Mouse (Mus musculus) liver, embryonic 12.5 days (tissue): ENCODE data around the gene Gbp7. TPM values are rescaled to one million over a fixed set of nuclear protein-coding genes. Genes with fewer than 3 reads are reported as not detected.
A peak's percentile ranks its signal among the peaks of the same experiment; 100 is the strongest.

Experiments
- ATAC-seq: fragments of 200-750 bp; cut with Nextera tagmentation; 2 replicates; pipeline ENCODE4 v1.8.0; 2017; ENCODE audit warnings: moderate number of reproducible peaks, mild to moderate bottlenecking, moderate library complexity
- H3K27ac ChIP-seq: fragments of 300-500 bp; sonication (generic); 2 replicates; pipeline ENCODE4 v1.5.1; 2016; ENCODE audit warnings: mild to moderate bottlenecking
- H3K27me3 ChIP-seq: fragments of 300-500 bp; sonication (generic); replicated peaks from 2 replicates; pipeline ENCODE4 v1.6.1; 2016; ENCODE audit warnings: mild to moderate bottlenecking, moderate library complexity
- H3K36me3 ChIP-seq: fragments of 300-500 bp; sonication (generic); 2 replicates; pipeline ENCODE4 v1.6.1; 2016; ENCODE audit warnings: mild to moderate bottlenecking, moderate library complexity
- H3K4me1 ChIP-seq: fragments of 300-500 bp; sonication (generic); 2 replicates; pipeline ENCODE4 v1.6.1; 2016
- H3K4me2 ChIP-seq: fragments of 300-500 bp; sonication (generic); 2 replicates; pipeline ENCODE4 v1.6.1; 2016; ENCODE audit warnings: mild to moderate bottlenecking, moderate library complexity
- H3K4me3 ChIP-seq: fragments of 300-500 bp; sonication (generic); 2 replicates; pipeline ENCODE4 v1.5.1; 2016; ENCODE audit warnings: mild to moderate bottlenecking, moderate library complexity
- H3K9ac ChIP-seq: fragments of 300-500 bp; sonication (generic); 2 replicates; pipeline ENCODE4 v1.6.1; 2016; ENCODE audit warnings: mild to moderate bottlenecking, moderate library complexity
- H3K9me3 ChIP-seq: fragments of 300-500 bp; sonication (generic); replicated peaks from 2 replicates; pipeline ENCODE4 v1.6.1; 2016; ENCODE audit warnings: mild to moderate bottlenecking, moderate library complexity
- WGBS: fragments of 180-500 bp; shearing (Covaris S2); methylation state at CpG from one replicate; pipeline ENCODE4 v1.1.7; 2016; ENCODE audit not compliant: insufficient replicate concordance; 5-methylcytosine and 5-hydroxymethylcytosine counted together
- polyA plus RNA-seq: library from polyadenylated mRNA; unstranded; fragments of >200 nt; fragmentation: Nextera tagmentation; extraction: Ambion mirVana; gene quantifications from 2 replicates; pipeline ENCODE4 v1.2.1, GENCODE M21; 2016

The Gbp7 gene
- polyA plus RNA-seq, result 2.1 and 2.4 TPM in 2 replicates

DNA sequence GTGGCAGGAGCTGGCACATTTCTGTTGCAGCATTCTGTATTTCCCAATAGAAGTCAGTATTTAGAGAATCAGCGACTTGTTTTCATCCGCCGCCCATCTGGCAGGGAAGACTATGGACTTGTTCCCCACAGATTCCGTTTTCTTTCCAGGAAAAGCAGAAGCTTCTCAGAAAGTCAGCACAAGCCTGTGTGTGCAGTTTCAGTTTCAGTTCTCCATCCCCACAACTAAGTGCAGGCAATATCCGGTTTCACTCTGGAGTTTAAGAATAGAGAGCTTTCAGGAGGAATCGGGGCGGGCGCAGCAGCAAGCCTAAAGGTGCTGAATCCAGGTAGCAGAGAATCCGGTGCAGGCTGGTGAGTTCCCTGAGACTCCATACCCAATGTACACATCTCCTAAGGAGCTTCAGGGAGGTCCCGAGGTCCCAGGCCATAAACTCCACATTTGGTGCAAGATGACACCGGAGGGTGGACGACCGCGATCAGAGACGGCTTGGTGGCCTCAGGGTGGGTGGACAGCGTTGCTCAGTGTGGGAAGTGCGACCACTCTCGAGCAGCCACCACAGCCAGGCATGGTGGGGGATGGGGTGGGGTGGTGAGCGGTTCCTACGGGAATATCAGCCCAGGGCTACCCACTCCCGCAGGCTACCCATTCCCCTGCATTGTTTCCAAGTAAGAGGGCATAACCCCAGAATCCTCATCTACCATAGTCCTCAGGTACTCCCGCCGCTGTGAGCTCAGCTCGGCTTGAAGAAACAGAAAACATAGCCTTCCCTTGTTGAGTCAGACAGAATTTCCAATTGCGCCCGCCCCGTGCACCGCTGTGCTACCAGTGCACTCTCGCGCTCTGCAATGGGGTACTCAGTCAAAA, at the start of gene Gbp7:
TSS of gene Gbp7 (plus strand) at position 256 of the 867 bp plus-strand sequence.
- no peak within 1 kb of the TSS for H3K27ac ChIP-seq
- H3K9me3 ChIP-seq, result no peaks in the 10 kb centered on the region
- H3K4me2 ChIP-seq, result peak within 1 kb of the TSS; percentile 85
- H3K27me3 ChIP-seq, result no peaks in the 10 kb centered on the region; the same call in 1 of the 2 replicates
- no peaks in the 10 kb centered on the region for H3K36me3 ChIP-seq
- ATAC-seq, result peak; percentile 59
- 3% methylated on average over 30 of the region's 30 CpGs for WGBS
- peaks cover 3% of the 10 kb centered on the region; the same call in 1 of the 2 replicates for H3K4me1 ChIP-seq
- H3K4me3 ChIP-seq, result peak within 1 kb of the TSS; percentile 65
- H3K9ac ChIP-seq, result peak within 1 kb of the TSS; percentile 59

DNA sequence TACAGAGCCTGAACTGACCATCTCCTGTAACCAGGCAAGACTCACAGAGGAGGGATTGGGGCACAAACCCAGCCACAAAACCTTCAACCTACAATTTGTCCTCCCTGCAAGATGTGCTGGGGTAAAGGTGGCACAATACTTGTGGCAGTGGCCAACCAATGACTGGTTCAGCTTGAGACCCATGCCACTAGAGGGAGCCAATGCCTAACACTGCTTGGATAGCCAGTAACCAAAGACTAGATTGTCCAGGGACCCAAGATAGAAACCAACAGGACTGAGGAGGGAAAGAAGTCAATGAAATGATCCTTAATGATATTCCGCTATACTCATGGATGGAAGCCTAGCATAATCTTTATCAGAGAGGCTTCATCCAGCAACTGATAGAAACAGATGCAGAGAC, 39.7 kb upstream of the Gbp7 start:
- H3K36me3 ChIP-seq, result no peaks in the 10 kb centered on the region
- no peaks in the 10 kb centered on the region for H3K27me3 ChIP-seq
- no peak overlapping the region for H3K4me2 ChIP-seq
- H3K9ac ChIP-seq, result no peak overlapping the region
- ATAC-seq, result no peak
- WGBS, result 74% methylated on average over 1 of the region's 1 CpGs
- no peak overlapping the region for H3K4me3 ChIP-seq
- no peaks in the 10 kb centered on the region for H3K4me1 ChIP-seq
- no peaks in the 10 kb centered on the region for H3K9me3 ChIP-seq
- no peak overlapping the region for H3K27ac ChIP-seq

DNA sequence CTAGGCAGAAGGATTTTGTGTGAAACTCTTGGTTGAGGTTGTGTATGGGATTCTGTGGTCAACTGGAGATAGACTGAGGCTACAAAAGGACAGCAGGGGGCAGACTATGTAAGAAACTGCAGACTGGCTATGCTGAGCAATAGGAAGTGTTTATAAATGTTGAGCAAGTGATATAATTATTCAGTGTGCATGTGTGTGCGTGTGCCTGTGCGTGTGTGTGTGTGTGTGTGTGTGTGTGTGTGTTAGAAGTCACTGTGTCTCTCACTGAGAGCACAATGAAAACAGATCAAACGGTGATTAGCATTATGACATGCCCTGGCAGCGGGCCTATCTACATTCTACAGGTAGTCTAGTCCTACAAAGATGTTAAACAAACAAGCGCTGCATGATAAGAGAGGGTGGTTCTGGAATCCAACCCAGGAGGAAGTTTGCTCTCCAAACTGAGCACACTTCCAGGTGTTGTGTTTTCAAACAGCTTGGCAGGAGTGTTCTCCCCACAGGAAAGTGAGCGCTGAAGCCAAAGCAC, 36.5 kb upstream of the Gbp7 start, which contains the start of gene Gbp5:
TSS of gene Gbp5 (plus strand) at position 443 of the 526 bp plus-strand sequence.
- H3K9me3 ChIP-seq, result no peaks in the 10 kb centered on the region
- no peaks in the 10 kb centered on the region for H3K27me3 ChIP-seq
- H3K36me3 ChIP-seq, result no peaks in the 10 kb centered on the region
- 51% methylated on average over 6 of the region's 6 CpGs for WGBS
- H3K4me3 ChIP-seq, result no peak within 1 kb of the TSS
- H3K9ac ChIP-seq, result no peak within 1 kb of the TSS
- H3K4me2 ChIP-seq, result no peak within 1 kb of the TSS
- peak; percentile 44; the same call in 1 of the 2 replicates for ATAC-seq
- H3K4me1 ChIP-seq, result no peaks in the 10 kb centered on the region
- no peak within 1 kb of the TSS for H3K27ac ChIP-seq

DNA sequence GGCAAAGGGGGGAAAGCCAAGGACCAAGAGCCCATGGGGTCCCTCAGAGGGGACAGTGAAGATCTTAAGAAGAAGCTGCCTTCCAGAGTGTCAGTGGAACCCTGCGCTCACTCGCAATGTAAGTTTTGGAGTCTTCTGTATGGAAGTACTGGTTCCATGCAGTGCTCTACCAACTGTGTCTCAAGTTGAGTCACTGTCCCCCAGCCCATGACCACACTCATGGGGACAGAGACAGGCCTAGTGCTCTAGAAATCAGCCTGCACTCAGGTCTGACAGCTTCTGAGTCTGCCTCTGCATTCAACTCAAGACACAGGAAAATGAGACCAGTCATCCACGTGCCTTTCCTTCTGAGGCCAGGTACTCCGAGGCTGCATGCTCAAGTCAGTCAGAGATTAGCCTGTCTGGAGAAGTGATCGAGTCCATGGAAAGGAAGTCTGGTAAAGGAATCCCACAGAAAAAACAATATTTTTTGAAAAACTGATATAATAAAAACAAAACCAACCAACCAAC, 34.9 kb upstream of the Gbp7 start:
- ATAC-seq, result no peak
- Histone ChIP-seq H3K4me1 (no peaks in the 10 kb centered on the region), H3K27me3 (no peaks in the 10 kb centered on the region), H3K4me2 (no peak overlapping the region), H3K36me3 (no peaks in the 10 kb centered on the region), H3K4me3 (no peak overlapping the region), H3K27ac (no peak overlapping the region), H3K9me3 (no peaks in the 10 kb centered on the region), H3K9ac (no peak overlapping the region)
- 76% methylated on average over 5 of the region's 5 CpGs for WGBS

DNA sequence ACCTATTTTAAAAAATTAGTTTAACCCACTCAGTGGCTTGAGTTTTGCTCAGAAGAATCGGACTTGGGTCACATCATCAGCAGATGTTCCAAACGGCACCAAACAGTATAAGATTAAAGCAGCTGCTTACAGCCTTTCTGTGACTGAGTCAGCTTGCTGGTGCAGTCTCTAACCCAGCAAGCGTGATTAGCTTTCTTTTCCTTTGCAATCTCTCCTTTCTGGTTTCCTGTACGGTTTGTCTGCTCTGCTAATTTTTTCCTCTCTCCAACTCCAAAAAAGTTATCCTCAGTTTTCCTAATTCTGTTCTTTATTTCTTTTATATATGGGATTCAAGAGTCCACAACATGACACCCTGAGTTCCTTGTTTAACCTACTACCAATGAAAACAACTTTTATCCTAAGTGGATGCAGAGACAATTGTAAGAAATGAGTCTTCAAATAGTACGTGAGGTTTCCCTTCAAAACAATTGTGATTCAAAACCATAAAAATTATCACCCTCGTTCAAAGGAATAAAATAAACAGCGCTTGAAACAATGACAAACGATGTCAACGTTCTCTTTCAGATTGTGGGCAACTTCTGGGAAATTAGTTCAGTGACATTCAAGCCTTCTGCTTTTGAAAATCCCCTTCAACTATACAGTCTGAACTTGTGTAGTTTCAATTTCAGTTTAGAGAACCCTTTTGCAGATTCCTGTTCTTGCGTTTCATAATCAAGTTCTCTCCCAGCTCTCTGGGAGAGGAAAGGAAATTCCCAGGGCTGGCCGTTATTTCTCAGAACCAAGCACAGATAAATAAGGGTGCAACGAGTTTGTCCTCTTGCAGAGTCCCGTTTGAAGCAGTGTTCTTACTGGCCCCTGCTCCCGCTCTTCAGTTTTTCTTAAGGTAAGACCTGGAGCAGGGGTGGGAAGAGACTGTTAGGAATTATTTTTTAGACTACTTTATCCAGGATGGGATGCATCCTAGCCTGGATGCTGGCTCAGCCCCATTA, 33.7 kb upstream of the Gbp7 start:
- Histone ChIP-seq H3K36me3 (no peaks in the 10 kb centered on the region), H3K4me3 (0 out of 2 replicates have a peak overlapping the region, but pooled peaks have one; percentile 5), H3K9me3 (no peaks in the 10 kb centered on the region), H3K4me1 (no peaks in the 10 kb centered on the region), H3K27me3 (no peaks in the 10 kb centered on the region), H3K9ac (no peak overlapping the region), H3K4me2 (peak overlapping the region; percentile 37), H3K27ac (no peak overlapping the region)
- ATAC-seq, result no peak
- 47% methylated on average over 14 of the region's 14 CpGs for WGBS

DNA sequence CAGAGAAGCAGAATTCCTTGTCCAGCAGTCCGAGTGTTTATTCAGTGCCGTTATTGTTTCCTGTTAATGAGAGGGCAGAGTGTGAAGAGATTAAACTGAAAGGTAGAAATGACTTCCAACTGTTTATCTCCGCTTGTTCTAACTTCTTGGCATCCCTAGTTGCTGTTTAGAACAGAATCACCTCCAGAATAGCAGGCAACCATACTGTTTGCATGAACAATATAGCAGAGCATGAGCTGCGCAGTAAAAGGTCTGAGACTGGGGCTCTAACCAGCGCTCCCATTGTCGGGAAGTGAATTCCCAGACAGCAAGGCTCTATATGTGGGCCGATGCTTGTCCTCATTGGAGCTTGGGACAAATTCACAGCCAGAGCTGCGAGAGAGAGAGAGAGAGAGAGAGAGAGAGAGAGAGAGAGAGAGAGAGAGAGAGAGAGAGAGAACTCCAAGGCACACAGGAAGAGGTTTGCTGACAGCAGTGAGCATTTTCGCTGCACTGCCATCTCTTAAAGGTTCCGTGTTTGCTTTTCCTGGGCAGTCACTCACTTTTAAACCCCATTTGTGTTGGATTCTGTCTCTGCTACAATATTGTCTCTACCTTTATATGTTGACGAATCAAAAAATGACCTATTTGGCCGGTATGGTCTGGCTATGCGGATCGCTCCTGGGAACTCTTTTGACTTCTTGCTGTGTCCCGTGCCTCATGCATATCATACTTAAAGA, 32.9 kb upstream of the Gbp7 start:
- no peak overlapping the region for H3K9ac ChIP-seq

DNA sequence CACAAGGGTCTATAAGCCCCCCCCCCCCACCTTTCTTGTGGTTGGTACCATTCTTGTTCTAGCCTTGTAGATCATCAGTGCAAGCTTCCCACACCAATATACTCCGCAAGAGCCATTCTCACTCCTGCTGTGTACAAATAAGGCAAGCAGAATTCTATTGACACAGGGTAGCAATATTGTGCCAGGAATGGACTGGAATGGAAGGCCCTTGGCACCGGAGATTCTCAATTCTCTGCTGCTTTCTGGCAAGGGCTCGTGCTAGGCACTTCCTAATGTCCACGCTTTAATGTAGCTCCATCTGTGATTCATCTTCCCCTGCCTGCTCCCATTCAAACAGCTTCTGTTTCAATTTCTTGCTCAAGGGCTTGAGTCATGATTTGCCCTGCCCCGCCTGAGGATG, 31.2 kb upstream of the Gbp7 start:
- Histone ChIP-seq H3K27ac (no peak overlapping the region), H3K27me3 (no peaks in the 10 kb centered on the region), H3K9ac (no peak overlapping the region), H3K4me3 (no peak overlapping the region), H3K36me3 (no peaks in the 10 kb centered on the region), H3K9me3 (no peaks in the 10 kb centered on the region), H3K4me2 (no peak overlapping the region), H3K4me1 (no peaks in the 10 kb centered on the region)
- no peak for ATAC-seq
- 76% methylated on average over 5 of the region's 5 CpGs for WGBS

More for the DNA sequence above, 32.9 kb upstream of the Gbp7 start:
- Histone ChIP-seq H3K4me2 (peak overlapping the region; percentile 37), H3K27ac (no peak overlapping the region), H3K9me3 (no peaks in the 10 kb centered on the region), H3K36me3 (no peaks in the 10 kb centered on the region), H3K4me1 (no peaks in the 10 kb centered on the region), H3K4me3 (0 out of 2 replicates have a peak overlapping the region, but pooled peaks have one; percentile 5), H3K27me3 (no peaks in the 10 kb centered on the region)
- no peak for ATAC-seq
- WGBS, result 61% methylated on average over 15 of the region's 15 CpGs

DNA sequence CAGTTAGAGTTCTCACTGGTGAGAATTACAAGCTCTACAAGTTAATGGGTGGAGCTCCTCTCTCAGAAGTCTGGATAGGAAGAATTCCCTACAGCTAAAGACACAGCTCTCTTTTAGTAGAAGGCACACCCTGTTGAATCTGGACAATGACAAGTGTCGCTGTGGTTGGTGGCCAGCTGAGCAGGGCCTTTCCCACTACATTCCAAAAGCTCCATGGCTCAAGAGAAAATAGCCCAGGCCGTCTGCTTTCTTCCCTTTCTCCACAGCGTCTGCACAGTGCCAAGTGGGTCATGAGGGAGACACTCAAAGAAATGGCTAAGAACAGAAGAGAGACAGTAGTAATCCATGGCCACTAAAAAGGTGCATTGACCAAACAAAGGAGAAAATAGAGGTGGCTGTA, 2.0 kb upstream of the Gbp7 start:
- no peak for ATAC-seq
- Histone ChIP-seq H3K4me3 (no peak overlapping the region), H3K4me2 (no peak overlapping the region), H3K27ac (no peak overlapping the region), H3K9me3 (no peaks in the 10 kb centered on the region), H3K4me1 (peaks cover 3% of the 10 kb centered on the region; the same call in 1 of the 2 replicates), H3K9ac (no peak overlapping the region), H3K27me3 (no peaks in the 10 kb centered on the region; the same call in 1 of the 2 replicates), H3K36me3 (no peaks in the 10 kb centered on the region)
- 63% methylated on average over 3 of the region's 3 CpGs for WGBS

DNA sequence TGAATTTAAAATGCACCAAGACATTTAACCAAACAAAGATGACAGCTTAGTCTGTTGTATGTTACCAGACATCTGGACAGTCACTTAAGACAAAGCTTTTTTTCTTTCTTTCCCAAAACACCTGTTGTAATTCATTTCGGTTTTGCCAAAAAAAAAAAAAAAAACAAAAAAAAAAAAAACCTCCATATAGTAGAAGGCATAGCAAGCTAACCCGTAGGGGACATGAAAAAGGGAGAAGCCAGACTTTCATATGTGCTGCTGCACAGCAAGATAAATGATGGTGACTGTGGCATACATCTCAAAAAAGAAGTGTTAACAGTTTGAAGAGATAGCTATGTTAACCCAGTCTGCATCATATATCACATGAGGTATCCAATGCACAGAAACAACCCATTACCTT, 545 bp upstream of the Gbp7 start:
- Histone ChIP-seq H3K4me1 (peaks cover 3% of the 10 kb centered on the region; the same call in 1 of the 2 replicates), H3K4me3 (peak overlapping the region; percentile 65), H3K36me3 (no peaks in the 10 kb centered on the region), H3K27me3 (no peaks in the 10 kb centered on the region; the same call in 1 of the 2 replicates), H3K9ac (no peak overlapping the region), H3K4me2 (peak overlapping the region; percentile 85), H3K9me3 (no peaks in the 10 kb centered on the region), H3K27ac (no peak overlapping the region)
- ATAC-seq, result no peak
- WGBS, result 38% methylated on average over 2 of the region's 2 CpGs

DNA sequence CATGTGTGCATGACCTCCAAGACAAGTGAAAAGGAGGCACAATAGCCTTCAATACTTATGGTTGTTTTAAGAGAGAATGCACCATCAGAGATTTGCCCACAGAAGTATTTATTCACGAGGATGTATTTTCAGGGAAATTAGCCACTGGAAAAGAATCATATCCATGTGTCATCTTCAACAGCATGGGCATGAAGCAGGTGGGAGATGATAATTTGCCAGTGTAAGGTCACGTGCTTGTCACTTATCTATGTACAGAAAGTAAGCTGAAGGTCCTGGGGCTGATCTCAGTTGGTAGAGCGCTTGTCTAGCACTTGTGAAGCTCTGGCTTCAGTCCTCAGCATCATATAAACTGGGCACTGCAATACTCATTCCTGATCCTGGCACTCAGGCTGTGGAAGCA, 1.5 kb downstream of the Gbp7 start:
- Histone ChIP-seq H3K4me1 (peaks cover 3% of the 10 kb centered on the region; the same call in 1 of the 2 replicates), H3K9ac (no peak overlapping the region), H3K36me3 (no peaks in the 10 kb centered on the region), H3K4me2 (no peak overlapping the region), H3K27ac (no peak overlapping the region), H3K9me3 (no peaks in the 10 kb centered on the region), H3K4me3 (no peak overlapping the region), H3K27me3 (no peaks in the 10 kb centered on the region; the same call in 1 of the 2 replicates)
- WGBS, result 62% methylated on average over 3 of the region's 3 CpGs
- 0 out of 2 replicates have a peak, but pooled peaks have one; percentile 24 for ATAC-seq

DNA sequence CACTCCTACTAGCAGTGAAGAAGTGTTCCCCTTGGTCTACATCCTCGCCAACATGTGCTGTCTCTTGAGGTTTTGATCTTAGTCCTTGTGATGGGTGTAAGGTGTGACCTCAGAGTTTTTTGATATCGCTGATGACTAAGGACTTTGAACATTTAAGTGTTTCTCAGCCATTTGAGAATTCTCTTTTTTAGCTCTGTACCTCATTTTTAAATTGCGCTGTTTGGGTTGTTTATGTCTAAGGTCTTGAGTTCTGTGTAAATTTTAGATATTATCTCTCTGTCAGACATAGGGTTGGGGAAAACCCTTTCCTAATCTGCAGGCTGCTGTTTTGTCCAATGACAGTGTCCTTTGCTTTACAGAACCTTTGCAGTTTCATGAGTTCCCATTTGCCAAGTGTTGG, 3.0 kb downstream of the Gbp7 start:
- Histone ChIP-seq H3K36me3 (no peaks in the 10 kb centered on the region), H3K4me3 (no peak overlapping the region), H3K27me3 (no peaks in the 10 kb centered on the region; the same call in 1 of the 2 replicates), H3K27ac (no peak overlapping the region), H3K4me1 (peaks cover 3% of the 10 kb centered on the region; the same call in 1 of the 2 replicates), H3K9ac (no peak overlapping the region), H3K9me3 (no peaks in the 10 kb centered on the region), H3K4me2 (no peak overlapping the region)
- no peak for ATAC-seq
- 65% methylated on average over 3 of the region's 3 CpGs for WGBS
